Mouse (Mus musculus): ENCODE measurements around the gene Arl6ip5. TPM values are rescaled to one million over a fixed set of nuclear protein-coding genes. Genes with fewer than 3 reads are reported as not detected.

Arl6ip5 gene
- polyA plus RNA-seq, 1 experiment from 2014 or later: 70.7 TPM

Other genes starting within 250 kb of the Arl6ip5 start
- gene Fam19a4, start 150.3 kb upstream of the Arl6ip5 start, polyA plus RNA-seq (2014; fragmentation: Nextera tagmentation; extraction: Ambion mirVana): 5.7 and 8.0 TPM in 2 replicates
- 5.2 and 9.1 TPM in 2 replicates for gene Eogt, start 61.5 kb upstream of the Arl6ip5 start, polyA plus RNA-seq (2014; fragmentation: Nextera tagmentation; extraction: Ambion mirVana)
- gene Tmf1, start 31.6 kb upstream of the Arl6ip5 start, polyA plus RNA-seq (2014; fragmentation: Nextera tagmentation; extraction: Ambion mirVana): 37.5 and 42.7 TPM in 2 replicates
- gene Uba3, start 5.0 kb upstream of the Arl6ip5 start, polyA plus RNA-seq (2014; fragmentation: Nextera tagmentation; extraction: Ambion mirVana): 97.7 and 98.5 TPM in 2 replicates
- not detected in 2 replicates for gene Lmod3, start 42.1 kb downstream of the Arl6ip5 start, polyA plus RNA-seq (2014; fragmentation: Nextera tagmentation; extraction: Ambion mirVana)

Measured in midbrain, embryonic 14.5 days (tissue).